Mouse (Mus musculus) layer of hippocampus, postnatal 10 days (tissue): Measurements from ENCODE around the gene Ifi209. TPM values are rescaled to one million over a fixed set of nuclear protein-coding genes. Genes with fewer than 3 reads are reported as not detected.
"Not testable (repeated sequence)": the region's sequence is repeated elsewhere in the genome, so short reads cannot be mapped to it uniquely, and the experiment has no call there.

Experiments used
- DNase-seq, 2 experiments: peaks; one replicate each; pipeline ENCODE4 v3.0.0; 2021; ENCODE audit warnings: low spot score in 2 of 2
- long read RNA-seq: library from polyadenylated mRNA; stranded (forward); transcript quantifications from one replicate; pipeline ENCODE4 v2.0.0, GENCODE M21; 2023
- microRNA-seq, 2 experiments: library from miRNA; unstranded; fragments of <30 nt; microRNA quantifications; one replicate each; pipeline ENCODE4 v1.2.0; 2021
- total RNA-seq, 2 experiments: library from RNA; stranded (reverse); gene quantifications; 2 replicates each; pipeline ENCODE4 v1.2.3; 2021

Ifi209 gene
- not detected for total RNA-seq
- long read RNA-seq: 0 reads

DNA sequence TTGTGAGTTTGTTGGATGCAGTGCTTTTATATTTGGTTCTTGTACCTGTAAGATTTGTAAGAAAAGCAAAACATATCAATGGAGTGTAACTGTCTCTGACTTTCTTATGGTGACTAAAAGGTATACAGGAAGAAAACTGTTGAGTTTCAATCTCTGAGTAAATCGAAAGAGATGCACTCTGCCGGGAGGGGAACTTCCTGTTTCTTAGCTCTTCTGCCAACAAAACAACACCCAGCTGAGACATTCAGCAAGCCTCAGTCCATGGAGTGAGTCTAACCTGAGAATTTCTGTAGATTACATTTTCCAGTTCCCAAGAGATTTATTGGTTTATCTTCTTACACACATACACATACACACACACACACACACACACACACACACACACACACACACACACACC lies at the start of gene Ifi209:
TSS of gene Ifi209 (plus strand) at position 296 of the 400 bp plus-strand sequence.
- not testable (repeated sequence) for DNase-seq

DNA sequence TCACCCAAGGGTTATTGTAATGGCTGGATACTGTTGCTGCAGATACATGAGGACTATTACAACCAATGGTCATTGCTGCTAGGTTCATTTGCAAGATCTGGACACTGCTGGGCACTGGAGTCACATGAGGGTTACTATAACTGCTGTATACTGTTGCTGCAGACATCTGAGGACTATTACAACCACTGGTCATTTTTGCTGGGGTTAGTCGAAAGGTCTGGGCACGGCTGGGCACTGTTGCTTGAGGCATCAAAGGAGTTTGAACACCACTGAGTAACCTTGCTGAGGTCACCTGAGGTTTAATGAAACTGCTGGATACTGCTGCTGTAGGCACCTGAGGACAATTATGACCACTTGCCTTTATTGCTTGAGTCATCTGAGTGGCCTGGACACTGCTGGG lies 41.0 kb upstream of the Ifi209 start:
- DNase-seq: not testable (repeated sequence)

DNA sequence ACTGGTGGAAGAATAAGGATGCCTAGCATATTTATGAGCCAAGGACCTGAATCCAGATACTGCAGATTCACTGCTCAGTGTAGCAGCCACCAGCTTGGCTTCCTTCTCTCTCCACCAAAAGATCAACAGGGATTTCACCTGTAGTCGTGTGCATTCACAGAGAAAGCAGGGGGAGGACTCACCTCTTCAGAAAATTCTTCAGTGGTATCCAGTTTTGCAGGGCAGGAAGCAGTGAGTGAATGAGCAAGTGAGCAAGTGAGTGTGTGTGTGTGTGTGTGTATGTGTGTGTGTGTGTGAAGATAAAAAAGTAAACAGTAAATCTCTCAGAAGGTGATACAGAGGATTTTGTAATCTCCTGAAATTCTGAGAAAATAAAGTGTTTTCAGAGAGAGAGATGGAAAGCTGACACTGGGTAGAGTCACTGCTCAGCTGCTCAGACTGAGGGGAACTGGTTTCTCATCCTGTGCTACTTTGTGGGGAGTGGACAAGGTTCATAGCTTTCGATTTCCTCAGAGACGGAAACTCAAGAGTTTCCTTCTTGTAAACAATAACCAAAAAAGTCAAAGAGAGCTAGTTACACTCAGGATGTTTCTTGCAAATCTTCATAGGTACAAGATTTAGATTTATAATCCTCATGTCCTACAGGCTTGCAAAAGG lies 31.8 kb upstream of the Ifi209 start, which contains the start of gene Ifi213:
TSS of gene Ifi213 (minus strand) at position 437 of the 657 bp plus-strand sequence.
- not testable (repeated sequence) for DNase-seq

DNA sequence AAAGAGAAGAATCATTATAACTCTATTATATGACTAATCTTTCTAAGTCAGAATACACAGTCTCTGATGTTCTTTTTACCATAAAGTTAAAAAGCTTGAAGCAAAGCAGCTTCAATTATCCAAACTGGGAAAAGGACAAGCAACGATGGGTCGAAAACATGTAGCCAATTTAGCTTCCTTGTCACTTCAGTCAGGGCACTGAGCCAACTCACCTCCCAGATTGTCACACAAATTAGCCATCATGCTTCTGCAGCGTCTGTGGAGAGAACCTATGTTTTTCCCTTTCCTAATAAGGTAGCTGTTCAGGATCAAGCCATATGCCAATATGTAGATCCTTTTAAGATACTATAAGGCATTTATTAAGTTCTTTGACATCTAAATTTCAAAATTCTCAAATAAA lies 20.4 kb upstream of the Ifi209 start:
- DNase-seq: not testable (repeated sequence)

DNA sequence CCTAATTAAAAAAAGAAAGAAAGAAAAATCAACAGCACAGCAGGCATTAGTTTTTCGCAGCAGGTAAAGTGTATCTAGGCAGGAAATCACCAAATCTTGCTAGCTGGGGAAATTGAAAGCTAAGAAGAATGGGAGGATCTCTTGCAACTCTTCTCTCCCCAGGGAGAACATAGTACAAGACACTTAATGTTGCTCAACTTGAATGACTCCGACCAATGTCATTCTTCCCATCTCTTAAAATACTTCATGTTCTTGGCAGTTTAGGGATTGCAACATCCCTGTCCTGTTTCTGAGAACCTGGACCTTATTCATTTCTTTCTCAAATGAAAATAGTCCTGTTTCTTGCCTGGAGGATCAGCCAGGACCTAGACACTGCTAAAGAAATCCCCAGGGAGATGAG lies 8.5 kb upstream of the Ifi209 start:
- not testable (repeated sequence) for DNase-seq

DNA sequence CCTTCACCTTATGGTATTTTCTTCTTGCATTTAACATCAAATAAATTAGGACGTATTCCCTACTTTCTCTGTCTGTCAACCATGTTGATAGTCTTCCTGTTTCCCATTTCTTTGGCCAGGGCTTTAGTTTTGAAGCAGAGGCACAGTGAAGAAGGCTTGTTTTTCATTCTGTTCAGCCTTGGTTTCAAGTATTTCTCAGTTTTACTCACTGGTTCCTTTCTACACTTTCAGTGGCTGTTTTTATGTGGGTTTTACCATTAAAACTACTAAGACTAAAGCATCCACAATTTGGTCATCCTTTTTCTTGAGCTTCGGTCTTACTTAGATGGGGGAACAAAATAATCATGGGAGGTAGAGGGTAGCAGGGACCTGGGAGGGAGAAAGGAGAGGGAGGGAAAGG lies 6.7 kb upstream of the Ifi209 start:
- DNase-seq: no peak

DNA sequence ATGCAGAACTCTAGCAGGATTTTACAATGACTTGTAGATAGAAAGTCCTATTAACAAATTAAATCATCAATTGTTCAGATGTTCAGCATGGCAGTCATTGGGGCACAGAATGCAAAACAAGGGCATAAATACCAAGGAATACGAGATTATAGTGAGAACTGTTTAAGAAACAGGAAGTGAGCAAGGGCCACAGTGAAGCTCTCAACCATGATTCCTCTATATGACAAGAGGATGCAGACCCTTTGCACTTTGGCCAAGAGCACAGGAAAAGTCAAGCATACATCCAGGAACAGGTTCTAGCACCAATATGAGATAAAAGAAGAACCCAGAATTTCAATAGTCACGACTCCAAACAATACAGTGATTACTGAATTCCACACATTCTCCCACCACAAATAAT lies 4.0 kb upstream of the Ifi209 start:
- DNase-seq: no peak

DNA sequence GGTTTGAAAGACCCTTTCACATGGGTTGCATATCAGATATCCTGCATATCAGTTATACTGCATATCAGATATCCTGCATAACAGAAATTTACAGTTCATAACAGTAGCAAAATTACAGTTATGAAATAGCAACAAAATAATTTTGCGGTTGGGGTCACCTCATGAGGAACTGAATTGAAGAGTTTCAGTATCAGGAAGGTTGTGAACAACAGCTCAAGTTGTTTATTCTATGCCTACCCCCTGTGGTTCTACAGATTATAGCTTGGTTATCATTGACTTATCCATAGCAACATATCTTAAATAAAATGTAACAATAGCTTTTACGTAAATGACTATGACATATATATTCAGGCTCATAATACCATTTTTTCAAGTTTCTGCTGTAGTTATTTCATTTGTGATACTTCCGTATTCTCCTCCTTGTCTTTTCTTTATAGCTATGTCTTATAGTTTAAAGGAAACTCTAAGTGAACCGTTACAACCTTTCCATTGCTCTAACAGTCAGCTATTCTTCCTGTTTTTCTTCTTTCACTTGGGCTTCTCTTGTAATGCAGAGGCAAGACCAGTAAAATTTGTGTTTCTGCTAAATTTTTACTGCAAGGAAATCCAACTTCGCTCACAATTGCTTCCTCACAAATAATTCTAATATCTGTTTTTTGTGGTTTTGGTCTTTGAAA lies 3.4 kb downstream of the Ifi209 start:
- DNase-seq: no peak

DNA sequence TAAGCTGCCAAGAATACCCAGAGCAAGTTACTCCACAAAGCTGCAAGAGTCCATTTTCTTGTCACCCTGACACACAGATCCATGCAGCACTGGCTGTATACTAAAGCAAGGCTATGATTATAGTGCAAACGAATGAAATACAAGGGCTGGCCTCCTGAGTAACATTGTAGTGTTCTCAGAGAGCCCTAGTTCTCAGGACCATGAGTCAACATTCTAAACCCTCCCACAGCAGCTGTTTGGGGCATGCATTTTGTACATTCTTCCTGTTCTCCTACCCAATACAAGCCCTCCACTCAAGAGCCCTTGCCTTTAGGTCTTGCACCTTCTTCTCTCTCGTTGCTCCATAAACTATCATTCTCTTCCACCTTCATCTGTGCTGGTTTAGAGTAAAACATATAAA lies 14.7 kb downstream of the Ifi209 start:
- DNase-seq: no peak

DNA sequence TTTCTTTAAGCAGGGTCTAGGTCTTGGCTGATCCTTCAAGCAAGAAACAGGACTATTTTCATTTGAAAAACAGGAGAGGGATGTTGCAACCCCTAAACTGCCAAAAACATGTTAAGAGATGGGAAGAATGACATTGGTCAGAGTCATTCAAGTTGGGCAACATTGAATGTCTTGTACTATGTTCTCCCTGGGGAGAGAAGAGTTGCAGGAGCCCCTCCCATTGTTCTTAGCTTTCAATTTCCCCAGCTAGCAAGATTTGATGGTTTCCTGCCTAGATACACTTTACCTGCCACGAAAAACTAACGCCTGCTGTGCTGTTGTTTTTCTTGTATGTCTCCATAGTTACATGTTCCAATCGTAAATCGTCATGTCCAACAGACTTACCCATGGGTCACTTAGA lies 27.3 kb downstream of the Ifi209 start:
- no peak for DNase-seq

DNA sequence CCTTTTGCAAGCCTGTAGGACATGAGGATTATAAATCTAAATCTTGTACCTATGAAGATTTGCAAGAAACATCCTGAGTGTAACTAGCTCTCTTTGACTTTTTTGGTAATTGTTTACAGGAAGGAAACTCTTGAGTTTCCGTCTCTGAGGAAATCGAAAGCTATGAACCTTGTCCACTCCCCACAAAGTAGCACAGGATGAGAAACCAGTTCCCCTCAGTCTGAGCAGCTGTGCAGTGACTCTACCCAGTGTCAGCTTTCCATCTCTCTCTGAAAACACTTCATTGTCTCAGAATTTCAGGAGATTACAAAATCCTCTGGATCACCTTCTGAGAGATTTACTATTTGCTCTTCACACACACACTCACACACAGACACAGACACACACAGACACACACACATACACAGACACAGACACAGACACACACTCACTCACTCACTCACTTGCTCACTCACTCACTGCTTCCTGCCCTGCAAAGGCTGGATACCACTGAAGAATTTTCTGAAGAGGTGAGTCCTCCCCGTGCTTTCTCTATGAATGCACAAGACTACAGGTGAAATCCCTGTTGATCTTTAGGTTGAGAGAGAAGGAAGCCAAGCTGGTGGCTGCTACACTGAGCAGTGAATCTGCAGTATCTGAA lies 42.9 kb downstream of the Ifi209 start, which contains the start of gene Ifi208:
TSS of gene Ifi208 (plus strand) at position 218 of the 640 bp plus-strand sequence.
- DNase-seq: not testable (repeated sequence)

DNA sequence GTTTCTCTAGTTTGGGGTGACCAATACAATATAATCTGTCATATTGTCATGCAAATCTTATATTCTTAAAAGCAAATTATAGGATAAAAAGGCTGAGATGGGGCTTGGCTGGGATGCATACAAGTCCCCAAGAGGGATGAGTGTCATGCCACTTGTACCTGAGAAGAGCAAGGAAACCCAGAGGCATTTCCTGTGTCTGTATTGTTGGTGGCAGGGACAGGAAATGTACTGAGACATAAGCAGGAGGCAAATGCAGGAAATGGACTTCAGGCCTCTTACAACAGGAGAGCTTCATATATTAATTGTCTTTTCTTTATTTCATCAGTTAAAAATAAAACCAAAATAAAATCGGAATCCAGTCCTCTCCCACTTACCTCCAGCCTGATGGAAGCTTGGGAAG lies 47.9 kb downstream of the Ifi209 start:
- DNase-seq: not testable (repeated sequence)

DNA sequence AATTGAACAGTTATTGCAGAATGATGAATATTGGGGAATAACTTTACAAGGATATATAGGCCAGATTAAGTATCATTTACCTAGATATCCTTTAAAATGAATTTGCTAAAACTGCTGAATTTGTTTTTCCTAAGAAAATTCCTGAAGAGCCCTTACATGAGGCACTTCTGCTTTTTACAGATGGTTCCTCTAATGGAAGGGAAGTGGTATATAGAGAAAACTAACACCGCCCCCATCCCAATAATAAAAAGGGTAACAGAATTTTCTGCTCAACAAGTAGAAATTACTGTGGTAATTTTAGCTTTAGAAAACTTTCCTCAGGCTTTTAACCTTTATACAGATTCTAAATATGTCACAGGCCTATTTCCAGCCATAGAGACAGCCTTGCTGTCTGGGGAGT lies 63.6 kb downstream of the Ifi209 start:
- no peak for DNase-seq

Small RNA genes within 50 kb of the gene (microRNA-seq; reads per million reads assigned to microRNA genes)
- gene Gm44339: 0 reads per million in 2 experiments

Other genes with a start within 250 kb of the Ifi209 start
- not detected for gene Ifi206, start 139.9 kb upstream of the Ifi209 start, total RNA-seq
- not detected for gene Ifi214, start 95.0 kb upstream of the Ifi209 start, total RNA-seq
- not detected for gene Ifi213, start 31.6 kb upstream of the Ifi209 start, total RNA-seq
- not detected for gene Ifi208, start 42.8 kb downstream of the Ifi209 start, total RNA-seq
- gene Ifi207, start 110.8 kb downstream of the Ifi209 start, total RNA-seq: under 1 TPM; 0.23 to 0.42 TPM
- under 1 TPM; 0.54 to 0.59 TPM for gene Ifi204, start 136.0 kb downstream of the Ifi209 start, total RNA-seq